Mouse (Mus musculus) left cerebral cortex, adult 9 months (tissue): ENCODE data around the gene Pecr.

ENCODE experiments used
- DNase-seq, 2 experiments: peaks; one replicate each; pipeline ENCODE4 v3.0.0; 2022; ENCODE audit warnings: low spot score in 2 of 2

The Pecr gene

DNA sequence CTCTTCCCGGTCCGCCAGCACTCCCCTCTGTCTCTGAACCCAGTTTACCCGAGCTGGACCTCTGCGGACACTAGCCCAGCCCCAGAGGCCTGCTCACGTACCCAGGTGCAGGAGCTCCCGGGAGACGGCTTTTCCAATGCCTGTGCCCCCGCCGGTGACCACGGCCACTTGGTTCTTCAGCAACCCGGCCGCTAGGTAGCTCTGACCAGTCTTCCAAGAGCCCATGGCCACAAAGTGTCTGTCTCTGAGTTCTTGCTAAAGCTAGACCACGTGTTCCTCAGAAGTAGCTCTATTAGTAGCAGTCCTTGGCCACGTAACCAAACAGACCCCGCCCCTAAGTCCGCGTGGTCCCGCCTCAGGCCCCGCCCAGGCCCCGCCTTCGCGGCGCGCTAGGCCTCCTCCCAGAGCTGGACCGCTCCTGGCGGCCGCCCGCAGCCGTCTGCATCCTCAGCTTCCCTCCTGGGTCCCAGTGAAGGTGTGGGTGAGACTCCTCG lies at the start of gene Pecr, which contains the start of gene Tmem169:
Gene Pecr (minus strand): TSS at position 323 of the 494 bp plus-strand sequence.
Gene Tmem169 (plus strand): TSS at position 378 of the 494 bp plus-strand sequence.
- DNase-seq: peak; percentile 85 to 94

DNA sequence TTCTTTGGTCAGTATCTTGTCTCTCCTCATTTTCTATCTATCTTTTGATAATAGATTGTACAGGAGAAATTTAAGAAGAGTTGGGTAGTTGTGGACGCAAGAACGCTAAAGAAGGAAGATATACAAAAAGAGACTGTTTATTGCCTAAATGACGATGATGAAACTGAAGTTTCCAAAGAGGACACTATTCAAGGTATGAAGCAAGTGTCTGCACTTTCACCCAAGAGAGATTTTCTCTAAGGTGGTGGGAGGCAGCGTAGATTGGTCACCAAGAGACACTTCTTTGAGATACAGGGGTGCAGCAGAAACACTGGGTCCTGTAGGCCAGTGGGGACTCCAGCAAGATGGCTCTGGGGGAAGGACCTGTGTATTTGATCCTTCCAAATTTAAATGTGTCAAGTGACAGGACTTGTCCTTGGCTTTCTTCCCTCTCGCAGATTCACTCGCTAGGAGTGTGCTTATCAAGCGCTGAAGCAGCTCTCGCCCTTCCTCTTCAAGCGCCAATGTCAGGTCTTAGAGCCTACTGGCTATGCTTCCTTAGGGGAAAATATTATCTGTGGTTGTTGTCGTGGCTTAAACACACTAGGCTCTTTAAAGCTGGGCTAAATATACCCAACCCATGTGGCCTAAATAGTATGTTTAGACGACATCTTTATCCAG lies 42.2 kb upstream of the Pecr start:
- DNase-seq: no peak

- no peak for DNase-seq
These were observed 39.1 kb upstream of the Pecr start for GRCm38 (mm10) chr1:72323248-72323647.

DNA sequence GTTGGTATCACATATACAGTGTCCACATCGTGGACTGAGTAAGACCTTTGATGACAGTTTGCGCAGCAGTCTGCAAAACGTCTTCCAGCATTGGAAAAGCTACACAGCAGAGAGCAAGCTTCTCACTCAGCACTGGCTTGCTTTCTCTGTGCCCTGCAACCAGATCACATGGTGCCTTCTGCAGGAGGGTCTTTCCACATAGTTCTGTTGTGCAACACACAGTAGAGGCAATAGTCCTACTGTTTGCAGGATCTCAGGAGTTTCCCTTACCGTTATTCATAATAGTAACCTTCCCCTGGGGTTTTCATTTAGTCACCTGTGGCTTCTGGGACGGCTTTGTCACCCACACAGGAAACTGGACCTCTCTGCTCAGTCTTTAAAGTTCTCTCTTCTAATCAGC lies 36.6 kb upstream of the Pecr start:
- no peak for DNase-seq

- no peak for DNase-seq
These were observed 32.8 kb upstream of the Pecr start for GRCm38 (mm10) chr1:72316901-72317300.

DNA sequence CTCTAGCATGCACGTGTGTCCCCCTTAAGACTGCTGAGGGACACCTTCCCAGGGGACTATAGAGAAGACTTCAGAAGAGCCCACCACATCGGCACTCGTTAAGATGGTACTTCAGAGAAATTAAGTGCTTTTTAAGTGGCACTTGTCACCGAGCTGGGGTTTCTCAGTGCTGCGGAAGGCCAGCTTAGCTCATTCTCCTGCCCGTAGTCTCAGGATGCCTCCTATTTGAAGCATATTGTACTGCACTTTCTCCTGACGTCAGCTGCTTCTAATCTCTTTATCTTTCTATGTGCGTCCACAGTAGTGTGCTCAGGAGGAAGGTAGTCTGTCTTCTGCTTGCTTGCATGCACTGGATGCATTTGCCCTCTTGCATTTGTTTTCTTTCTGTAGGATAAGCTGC lies 32.3 kb upstream of the Pecr start:
- no peak for DNase-seq

- no peak for DNase-seq
These were observed 31.3 kb upstream of the Pecr start for GRCm38 (mm10) chr1:72315447-72315846.

- no peak for DNase-seq
These were observed 29.4 kb upstream of the Pecr start for GRCm38 (mm10) chr1:72313399-72314039.

DNA sequence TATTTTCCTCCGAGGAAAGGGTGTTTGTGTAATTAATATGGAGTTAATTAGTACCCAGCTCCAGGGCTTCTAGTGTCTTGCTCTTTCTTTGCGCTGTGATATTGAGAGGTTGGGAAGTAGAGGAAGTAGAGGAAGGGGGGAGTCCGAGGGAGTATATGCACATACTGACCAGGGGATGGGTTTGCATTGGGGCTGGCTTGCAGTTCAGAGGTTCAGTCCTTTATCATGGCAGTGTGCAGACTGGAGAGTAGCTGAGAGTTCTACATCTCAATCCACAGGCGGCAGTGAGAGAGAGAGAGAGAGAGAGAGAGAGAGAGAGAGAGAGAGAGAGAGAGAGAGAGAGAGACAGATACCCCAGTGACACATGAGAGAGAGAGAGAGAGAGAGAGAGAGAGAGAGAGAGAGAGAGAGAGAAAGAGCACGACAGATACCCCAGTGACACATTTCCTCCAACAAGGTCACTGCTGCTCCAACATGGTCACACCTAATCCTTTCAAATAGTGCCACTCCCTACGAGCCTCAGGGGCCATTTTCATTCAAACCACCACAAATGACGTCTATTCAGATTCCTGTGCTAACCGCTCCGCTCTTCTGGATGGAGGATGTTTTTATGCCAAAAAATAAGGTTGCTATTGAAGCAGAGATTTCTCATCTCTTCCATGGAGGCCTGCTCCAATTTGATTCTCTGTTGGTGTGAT lies 28.7 kb upstream of the Pecr start:
- DNase-seq: no peak

DNA sequence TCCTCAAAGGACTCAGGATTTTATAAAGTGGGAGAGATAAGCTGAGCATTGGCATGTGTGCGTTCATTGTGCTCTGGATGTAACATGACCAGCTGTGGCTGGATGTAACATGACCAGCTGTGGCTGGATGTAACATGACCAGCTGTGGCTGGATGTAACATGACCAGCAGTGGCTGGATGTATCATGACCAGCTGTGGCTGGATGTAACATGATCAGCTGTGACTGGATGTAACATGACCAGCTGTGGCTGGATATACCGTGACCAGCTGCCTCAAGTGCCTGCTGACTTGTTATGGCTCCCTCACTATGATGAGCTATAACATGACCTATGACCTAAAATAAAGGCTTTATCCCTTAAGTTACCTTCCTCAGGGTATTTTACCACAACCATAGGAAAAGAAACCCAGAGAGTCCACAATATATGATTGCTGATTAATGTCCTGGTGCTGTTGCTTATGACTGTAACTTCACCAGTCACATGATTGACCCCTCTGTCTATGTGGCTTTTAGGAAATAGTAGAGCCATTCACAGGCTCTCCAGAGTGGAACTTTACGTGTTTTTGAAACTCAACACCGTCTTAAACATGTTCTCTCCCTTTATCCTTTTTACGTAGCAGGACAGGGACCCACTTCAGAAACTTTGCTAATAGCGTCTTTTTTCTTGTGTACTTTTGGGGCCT lies 25.8 kb upstream of the Pecr start:
- no peak for DNase-seq

DNA sequence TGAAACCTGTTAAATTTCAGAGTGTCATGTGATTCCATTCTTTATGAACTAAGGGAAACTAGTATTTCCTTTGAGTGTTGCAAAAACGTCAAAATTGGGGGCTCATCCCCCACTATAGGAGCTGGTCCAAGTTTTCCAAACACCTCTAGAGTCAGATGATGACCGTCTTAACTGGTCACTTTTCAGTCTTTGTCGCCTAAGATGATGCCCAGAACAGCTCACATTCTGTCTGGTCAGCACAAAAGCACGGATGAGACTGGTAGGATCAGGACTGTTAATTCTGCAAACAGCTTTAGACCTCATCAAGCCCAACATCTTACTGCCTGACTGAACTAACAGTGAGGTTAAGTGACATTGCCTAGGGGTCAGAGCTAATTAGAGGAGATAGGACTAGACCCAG lies 24.8 kb upstream of the Pecr start:
- no peak for DNase-seq

GRCm38 (mm10) chr1:72307317-72307798 lies 23.2 kb upstream of the Pecr start, which contains the start of gene Xrcc5:
Gene Xrcc5, plus strand, starts transcription at chr1:72307421.
- DNase-seq: peak; percentile 83 to 95

GRCm38 (mm10) chr1:72306679-72307181 lies 22.6 kb upstream of the Pecr start:
- no peak for DNase-seq

DNA sequence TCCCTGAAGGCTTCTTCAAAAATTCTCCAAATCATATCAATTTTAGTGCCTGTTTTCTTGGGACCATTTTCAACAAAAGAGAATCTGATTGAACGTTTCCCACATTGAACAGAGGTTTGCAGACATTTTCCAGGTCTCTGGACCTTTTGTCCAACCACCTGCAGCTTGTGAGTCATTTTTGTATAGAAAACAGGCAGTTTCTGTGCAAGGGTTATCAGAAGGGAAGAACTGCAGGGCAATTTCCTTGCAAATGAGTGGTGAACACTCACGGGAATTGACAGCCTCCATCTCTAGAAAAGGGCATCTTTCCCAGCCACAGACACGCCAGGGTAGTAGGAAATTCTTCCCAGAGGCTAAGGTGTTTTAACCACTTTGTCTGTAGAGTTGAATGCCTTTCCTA lies 22.1 kb upstream of the Pecr start:
- no peak for DNase-seq

- DNase-seq: no peak
These were observed 17.7 kb upstream of the Pecr start for GRCm38 (mm10) chr1:72301845-72302244.

GRCm38 (mm10) chr1:72295746-72296145 lies 11.6 kb upstream of the Pecr start:
- no peak for DNase-seq

- no peak for DNase-seq
These were observed 10.0 kb upstream of the Pecr start for GRCm38 (mm10) chr1:72293869-72294663.

DNA sequence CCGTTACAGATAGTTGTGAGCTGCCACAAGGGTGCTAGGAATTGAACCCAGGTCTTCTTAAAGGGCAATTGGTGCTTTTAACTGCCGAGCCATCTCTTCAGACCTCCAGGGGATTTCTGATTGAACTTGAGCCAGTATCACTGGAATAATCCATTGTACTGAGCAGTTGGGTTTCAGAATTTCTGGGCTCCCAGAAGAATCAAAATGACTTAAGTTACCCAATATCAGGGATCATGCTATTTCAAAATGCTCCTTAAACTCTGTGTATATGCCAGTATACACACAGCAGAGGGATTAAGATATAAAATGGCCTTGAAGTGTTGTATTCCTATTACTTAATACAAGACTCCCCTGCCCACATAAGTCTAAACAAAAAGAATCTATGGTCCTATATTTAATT lies 7.8 kb upstream of the Pecr start:
- DNase-seq: no peak

- DNase-seq: no peak
These were observed 7.3 kb upstream of the Pecr start for GRCm38 (mm10) chr1:72291421-72291820.

- no peak for DNase-seq
These were observed 6.8 kb upstream of the Pecr start for GRCm38 (mm10) chr1:72290896-72291295.
